Mouse (Mus musculus) heart, postnatal 10 days (tissue): ENCODE data around the gene Map1lc3a. TPM values are rescaled to one million over a fixed set of nuclear protein-coding genes. Genes with fewer than 3 reads are reported as not detected.

Source experiments
- DNase-seq, 2 experiments: peaks; one replicate each; pipeline ENCODE4 v3.0.0; 2021
- intact Hi-C: fragments of 180-260 bp; cut with DNase I; formaldehyde crosslinking; loops from one replicate; pipeline ENCODE4 v1.15.1; 2025
- total RNA-seq, 2 experiments: library from RNA; stranded (reverse); gene quantifications; 2 replicates each; pipeline ENCODE4 v1.2.3; 2021

Gene Map1lc3a
- total RNA-seq = 100 to 1,000 TPM; 594 to 650 TPM

DNA sequence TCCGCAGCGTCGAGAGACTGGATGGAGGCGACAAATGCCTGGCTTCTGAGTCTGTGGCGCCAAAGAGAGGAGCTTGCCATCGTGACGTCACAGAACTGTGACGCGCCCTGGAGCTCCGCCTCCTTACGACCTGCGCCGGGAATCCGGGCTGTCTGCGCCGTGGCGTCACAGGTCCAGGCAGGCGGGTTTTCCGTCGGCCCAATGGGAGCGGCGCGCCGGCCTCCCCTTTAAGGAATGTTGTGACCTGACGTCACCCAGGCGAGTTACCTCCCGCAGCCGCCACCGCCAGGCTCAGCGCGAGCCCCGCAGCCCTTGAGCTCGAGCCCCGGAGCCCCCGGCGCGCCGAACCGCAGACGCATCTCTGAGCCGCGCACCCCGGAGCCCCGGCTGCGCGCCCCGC lies at the start of gene Map1lc3a:
Gene Map1lc3a, plus strand, starts transcription at position 103 of the 400 bp plus-strand sequence.
- DNase-seq = peak; percentile 98
- intact Hi-C loops = loop anchor here (5.0 kb wide), 1 partner anchor 106 kb away; the partner anchor contains the start of gene Trp53inp2

- DNase-seq = no peak
- intact Hi-C loops = loop anchor here (2.0 kb wide), 1 partner anchor 149 kb away; no protein-coding TSS in a partner anchor
Observed at GRCm38 (mm10) chr2:155235746-155236361, 40.2 kb upstream of the Map1lc3a start.

DNA sequence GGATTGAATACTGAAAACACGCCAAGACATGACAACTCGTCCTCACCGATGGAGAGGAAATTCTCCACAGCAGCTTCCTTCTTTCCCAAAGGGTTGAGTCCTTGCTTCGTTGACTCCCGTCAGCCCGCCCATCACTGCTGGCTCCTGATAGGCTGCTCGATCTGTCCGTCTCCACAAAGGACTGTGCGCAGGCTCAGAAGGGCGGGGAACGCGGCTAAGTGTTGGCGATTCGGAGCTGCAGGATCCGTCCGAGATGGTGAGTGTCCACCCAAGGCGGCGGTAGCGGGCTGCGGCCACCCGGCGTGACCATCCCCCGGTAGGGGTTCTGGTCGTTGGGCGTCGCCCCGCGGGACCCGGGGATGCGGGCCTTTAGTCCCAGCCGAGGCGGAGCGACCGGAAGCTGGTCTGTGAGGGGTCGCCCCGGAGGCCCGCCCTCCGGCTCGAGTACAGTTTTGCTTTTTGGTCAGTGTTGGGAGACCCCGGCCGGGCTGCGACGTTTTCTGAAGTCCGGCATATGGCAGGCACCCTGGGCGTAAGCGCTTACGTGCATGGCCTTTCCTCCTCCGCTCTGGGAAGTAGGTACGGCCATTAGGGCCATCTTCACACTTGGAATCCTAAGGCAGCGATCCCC lies 39.6 kb upstream of the Map1lc3a start, which contains the start of gene Dynlrb1:
Gene Dynlrb1, plus strand, starts transcription at position 172 of the 631 bp plus-strand sequence.
- intact Hi-C loops = no loop called here
- DNase-seq = peak; percentile 100

DNA sequence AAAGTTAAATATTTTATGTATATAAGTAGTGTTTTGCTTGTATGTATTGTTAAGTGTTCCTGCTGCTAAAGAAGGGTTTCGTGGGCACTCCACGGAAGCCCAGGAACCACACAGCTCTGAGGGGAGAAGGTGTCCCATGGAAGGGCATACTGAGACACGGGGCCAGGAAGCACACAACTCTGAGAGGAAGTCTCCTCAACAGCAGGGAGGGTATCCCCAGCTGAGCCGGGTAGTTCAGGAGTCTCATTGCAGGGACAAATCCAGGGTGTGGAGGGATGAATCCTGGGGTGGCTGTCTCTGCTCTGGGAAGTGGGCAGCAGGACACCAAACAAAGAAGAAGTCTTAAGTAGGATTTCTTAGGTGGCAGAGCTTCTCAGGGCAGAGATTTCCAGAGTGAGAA lies 38.8 kb upstream of the Map1lc3a start:
- DNase-seq = peak in 1 of 2 experiments; percentile 20
- intact Hi-C loops = no loop called here

DNA sequence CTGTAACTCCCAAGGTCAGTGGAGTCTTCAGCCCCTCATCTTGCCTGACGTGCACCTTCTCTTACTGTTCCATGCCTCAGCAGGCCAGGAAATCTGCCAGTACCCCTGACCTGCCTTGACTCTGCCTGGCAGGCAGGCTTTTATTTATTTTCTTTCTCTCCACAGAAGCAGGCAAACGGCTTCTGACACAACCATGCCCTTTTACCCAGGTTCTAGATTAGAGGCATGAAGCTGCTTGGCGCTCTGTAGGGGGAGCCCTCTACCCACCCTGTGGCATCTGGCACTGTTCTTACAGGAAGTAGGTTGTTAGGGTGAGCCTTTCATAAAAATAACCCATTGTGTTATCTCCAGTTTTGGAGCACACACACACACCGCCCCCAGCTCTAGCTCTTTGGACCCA lies 35.2 kb upstream of the Map1lc3a start:
- peak; percentile 45 to 53 for DNase-seq

DNA sequence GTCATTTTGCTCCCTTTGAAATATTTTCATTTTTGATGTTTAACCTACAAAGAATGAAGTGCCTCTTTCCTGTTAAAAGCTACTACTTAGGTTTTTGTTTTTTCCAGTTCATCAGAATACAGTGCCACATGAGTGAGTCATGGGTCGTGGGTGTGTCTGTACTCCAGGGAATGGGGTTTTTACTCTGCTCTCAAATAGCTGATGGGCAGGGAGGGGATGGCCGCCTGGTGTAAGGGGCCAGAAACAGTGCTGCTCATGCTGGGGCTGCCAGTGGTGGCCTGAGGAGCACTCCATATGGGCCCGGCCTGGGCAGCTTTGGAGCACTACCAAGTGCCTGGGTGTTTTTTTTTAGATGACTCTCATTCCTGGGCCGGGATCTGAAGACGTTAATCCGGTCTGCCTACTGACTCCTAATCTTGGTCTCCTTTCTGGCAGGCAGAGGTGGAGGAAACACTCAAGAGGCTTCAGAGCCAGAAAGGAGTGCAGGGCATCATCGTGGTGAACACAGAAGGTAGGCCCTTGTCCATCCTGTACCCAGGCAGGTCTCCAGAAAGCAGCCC lies 33.7 kb upstream of the Map1lc3a start:
- intact Hi-C loops = no loop called here
- peak; percentile 36 to 41 for DNase-seq

More for the DNA sequence above, 35.2 kb upstream of the Map1lc3a start:
- intact Hi-C loops = no loop called here

DNA sequence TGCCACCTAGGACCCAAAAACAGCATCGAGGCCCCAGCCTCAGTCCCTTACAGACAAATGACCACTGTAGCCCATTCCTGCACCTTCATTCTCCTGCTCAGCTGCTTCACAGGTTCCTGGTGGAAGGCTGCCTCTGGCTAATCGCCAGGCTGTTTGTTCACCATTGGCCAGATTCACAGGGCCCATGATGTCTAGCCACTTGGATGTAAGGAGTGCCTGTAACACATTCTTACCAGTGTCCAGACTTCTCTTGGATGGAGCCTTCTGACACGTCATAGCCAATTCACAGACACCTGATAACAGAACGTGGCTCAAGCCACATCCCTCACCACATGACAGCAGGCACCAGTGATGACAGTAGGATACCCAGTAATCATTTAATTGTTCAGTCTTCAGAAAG lies 29.9 kb upstream of the Map1lc3a start:
- intact Hi-C loops = no loop called here
- DNase-seq = peak; percentile 11 to 41

DNA sequence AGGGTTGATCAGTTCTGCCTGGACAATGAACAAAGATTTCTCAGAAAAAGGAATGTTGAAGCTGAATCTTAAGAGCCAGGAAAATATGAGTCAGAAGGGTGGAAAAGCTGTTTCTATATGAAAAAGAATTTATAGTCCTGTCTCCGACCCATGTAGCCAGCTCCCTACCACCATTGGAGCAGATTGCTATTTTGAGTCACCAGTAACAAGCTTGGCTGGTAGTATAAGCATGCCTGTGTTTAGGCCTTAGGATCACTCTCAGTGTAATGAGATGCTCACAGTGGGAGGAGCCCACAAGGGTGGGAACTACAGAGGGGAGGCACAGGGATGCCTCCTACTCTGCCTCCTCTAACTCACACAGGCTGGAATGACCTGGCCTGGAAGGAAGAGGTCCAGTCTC lies 27.9 kb upstream of the Map1lc3a start:
- no peak for DNase-seq
- intact Hi-C loops = no loop called here

- intact Hi-C loops = no loop called here
- no peak for DNase-seq
Observed at GRCm38 (mm10) chr2:155248718-155249117, 27.4 kb upstream of the Map1lc3a start.

DNA sequence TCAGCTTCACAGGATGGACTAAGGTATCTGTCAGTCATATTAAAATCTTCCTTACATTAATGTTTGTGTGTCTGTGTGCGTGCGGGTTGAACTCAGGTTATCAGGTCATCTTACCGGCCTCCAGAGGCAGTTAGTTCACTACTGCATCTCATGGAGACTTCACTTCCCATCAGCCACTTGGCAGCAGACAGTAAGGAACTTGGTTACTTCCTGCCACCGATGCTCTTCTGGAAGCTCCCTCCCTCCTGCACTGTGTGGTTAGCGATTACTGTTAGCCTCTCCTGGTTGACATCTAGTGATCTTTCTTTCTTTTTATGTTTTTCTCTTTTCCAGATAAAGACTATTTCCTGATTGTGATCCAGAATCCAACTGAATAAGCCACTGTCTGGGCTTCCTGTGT lies 26.5 kb upstream of the Map1lc3a start:
- intact Hi-C loops = no loop called here
- no peak for DNase-seq

- intact Hi-C loops = no loop called here
- DNase-seq = no peak
Observed at GRCm38 (mm10) chr2:155265526-155265925, 10.6 kb upstream of the Map1lc3a start.

DNA sequence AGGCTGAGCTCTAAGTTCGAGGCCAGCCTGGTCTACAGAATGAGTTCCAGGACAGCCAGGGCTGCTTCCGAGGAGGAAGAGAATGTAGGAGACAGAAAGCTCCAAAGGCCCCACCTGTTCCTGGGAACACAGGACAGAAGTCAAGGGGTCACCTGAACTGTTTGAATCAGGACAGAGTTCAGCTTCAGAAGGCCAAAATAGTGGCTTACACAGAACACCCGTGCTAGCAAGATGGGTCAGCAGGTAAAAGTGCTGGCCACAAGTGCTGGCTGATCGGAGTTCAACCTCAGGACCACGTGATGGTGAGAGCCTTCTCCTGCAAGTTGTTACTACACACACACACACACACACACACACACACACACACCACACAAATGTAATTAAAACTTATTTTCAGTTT lies 9.2 kb upstream of the Map1lc3a start:
- intact Hi-C loops = no loop called here
- no peak for DNase-seq

GRCm38 (mm10) chr2:155271957-155272356 lies 4.1 kb upstream of the Map1lc3a start:
- DNase-seq = no peak
- intact Hi-C loops = no loop called here

DNA sequence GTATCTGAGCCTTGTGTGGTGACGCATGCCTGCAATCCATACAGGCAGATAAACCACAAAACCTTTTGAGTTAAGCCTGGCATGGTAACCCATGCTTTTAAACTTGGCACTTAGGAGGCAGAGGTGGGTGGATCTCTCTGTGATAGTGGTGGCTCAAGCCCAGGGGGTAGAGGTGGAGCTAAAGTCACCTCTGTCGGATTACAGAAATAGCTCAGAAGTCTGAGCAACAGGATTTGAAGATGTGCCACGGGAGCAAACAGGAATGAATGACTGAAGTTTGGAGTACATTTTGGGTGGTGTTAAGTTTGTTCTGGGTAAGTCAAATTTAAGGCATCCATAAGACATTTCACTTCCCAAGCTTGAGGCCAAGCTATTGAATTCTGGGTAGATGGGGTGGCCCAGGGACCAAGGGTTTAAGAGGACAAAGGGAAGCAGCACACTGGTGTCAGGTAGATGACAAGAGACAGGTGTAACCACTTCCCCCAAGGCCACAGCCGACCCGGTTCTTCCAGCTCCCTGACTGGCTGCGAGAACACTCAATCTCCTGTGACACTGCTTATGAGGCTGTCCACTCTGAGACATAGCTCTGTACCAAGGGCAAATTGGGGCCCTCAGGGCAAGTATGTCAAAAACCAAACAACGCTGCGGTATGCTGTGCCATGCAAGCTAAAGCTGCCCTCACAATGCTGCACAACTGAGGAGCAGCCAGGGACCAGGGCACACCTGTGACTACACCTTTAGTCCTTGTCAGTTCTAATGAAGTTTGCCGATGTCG lies 3.5 kb upstream of the Map1lc3a start:
- DNase-seq = no peak
- intact Hi-C loops = no loop called here

DNA sequence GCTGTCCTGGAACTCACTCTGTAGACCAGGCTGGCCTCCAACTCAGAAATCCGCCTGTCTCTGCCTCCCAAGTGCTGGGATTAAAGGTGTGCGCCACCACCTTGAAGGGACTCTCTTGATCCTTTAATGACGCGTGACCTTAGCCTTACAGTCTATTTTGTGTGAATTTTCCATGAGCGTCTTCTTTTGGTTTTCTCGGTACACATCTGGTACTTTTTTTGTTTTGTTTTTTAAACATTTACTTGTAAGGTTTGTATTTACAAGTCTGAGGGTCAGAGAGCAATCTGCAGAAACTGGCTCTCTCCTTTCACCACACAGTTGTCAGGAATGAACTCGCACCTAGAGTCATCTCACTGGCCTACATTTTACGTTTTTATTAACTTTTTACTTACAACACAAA lies 2.5 kb upstream of the Map1lc3a start:
- intact Hi-C loops = no loop called here
- no peak for DNase-seq

GRCm38 (mm10) chr2:155276621-155277175 lies 601 bp downstream of the Map1lc3a start:
- intact Hi-C loops = loop anchor here (5.0 kb wide), 1 partner anchor 106 kb away; the partner anchor contains the start of gene Trp53inp2

DNA sequence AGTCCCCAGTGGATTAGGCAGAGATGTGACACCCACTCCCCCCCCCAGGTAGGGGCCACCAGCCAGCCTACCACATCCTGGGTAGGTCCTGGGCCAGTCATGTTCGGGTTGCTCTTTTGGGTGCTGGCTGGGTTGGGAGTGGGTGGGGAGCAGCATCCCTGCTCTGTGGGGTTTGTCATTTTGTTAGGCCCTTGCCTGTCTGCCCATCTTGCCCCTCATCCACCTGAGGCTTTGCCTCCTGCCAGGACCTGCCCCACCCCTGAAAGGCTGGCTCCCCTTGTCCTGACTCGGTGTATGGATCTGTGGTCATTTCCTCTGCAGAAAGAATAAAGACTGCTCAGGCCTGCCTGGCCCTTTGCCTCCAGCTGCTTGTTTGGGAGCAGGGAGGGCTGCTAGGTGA lies 1.6 kb downstream of the Map1lc3a start:
- intact Hi-C loops = loop anchor here (5.0 kb wide), 1 partner anchor 105 kb away; the partner anchor contains the start of gene Trp53inp2
- no peak for DNase-seq

More at GRCm38 (mm10) chr2:155276621-155277175, 601 bp downstream of the Map1lc3a start:
- DNase-seq = peak in 1 of 2 experiments; percentile 79

GRCm38 (mm10) chr2:155278361-155278760 lies 2.3 kb downstream of the Map1lc3a start:
- intact Hi-C loops = loop anchor here (5.0 kb wide), 1 partner anchor 104 kb away; the partner anchor contains the start of gene Trp53inp2
- DNase-seq = peak; percentile 80 to 85

- no peak for DNase-seq
- intact Hi-C loops = loop anchor here (5.0 kb wide), 1 partner anchor 103 kb away; the partner anchor contains the start of gene Trp53inp2
Observed at GRCm38 (mm10) chr2:155279163-155279562, 3.1 kb downstream of the Map1lc3a start.

DNA sequence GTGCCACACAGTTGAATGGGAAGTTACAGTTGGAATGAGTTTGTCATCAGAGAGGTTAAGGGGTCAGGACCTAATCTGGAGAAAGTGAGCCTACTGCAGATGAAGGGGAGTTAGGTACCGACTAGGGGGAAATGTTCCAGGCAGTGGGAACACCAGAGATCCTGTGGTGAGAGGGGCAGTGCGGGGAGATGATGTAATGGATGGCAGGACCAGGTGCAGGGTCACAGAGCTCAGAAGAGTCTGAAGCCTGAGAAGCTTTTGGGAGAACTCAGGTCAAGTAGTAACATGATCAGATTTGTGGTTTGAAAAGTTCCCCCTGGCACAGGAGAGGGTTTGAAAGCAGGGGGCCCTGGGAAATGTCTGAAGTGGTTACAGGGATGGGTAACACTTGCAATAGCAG lies 4.0 kb downstream of the Map1lc3a start:
- intact Hi-C loops = no loop called here
- no peak for DNase-seq
